Mouse (Mus musculus): Measurements from ENCODE around the gene Wdpcp. TPM values are rescaled to one million over a fixed set of nuclear protein-coding genes. Genes with fewer than 3 reads are reported as not detected.

Gene Wdpcp
- total RNA-seq, 1 experiment from 2014 or later = 5.0 TPM

GRCm38 (mm10) chr11:21566934-21567333, 5.1 kb upstream of the Wdpcp start:
- no peak for ATAC-seq (ENCODE audit: extremely low read depth, insufficient number of reproducible peaks, low FRiP score, poor library complexity, severe bottlenecking)

GRCm38 (mm10) chr11:21567733-21568132, 4.3 kb upstream of the Wdpcp start:
- ATAC-seq (ENCODE audit: extremely low read depth, insufficient number of reproducible peaks, low FRiP score, poor library complexity, severe bottlenecking) = no peak

- no peak; the same call in 1 of the 2 replicates for ATAC-seq (ENCODE audit: extremely low read depth, insufficient number of reproducible peaks, low FRiP score, poor library complexity, severe bottlenecking)
These were observed 3.0 kb upstream of the Wdpcp start for GRCm38 (mm10) chr11:21569002-21569401.

- no peak for ATAC-seq (ENCODE audit: extremely low read depth, insufficient number of reproducible peaks, low FRiP score, poor library complexity, severe bottlenecking)
These were observed 2.5 kb upstream of the Wdpcp start for GRCm38 (mm10) chr11:21569456-21570108.

GRCm38 (mm10) chr11:21570109-21570474, 1.9 kb upstream of the Wdpcp start:
- ATAC-seq (ENCODE audit: extremely low read depth, insufficient number of reproducible peaks, low FRiP score, poor library complexity, severe bottlenecking) = no peak

GRCm38 (mm10) chr11:21570973-21571372, 1.1 kb upstream of the Wdpcp start:
- ATAC-seq (ENCODE audit: extremely low read depth, insufficient number of reproducible peaks, low FRiP score, poor library complexity, severe bottlenecking) = no peak

- no peak for ATAC-seq (ENCODE audit: extremely low read depth, insufficient number of reproducible peaks, low FRiP score, poor library complexity, severe bottlenecking)
These were observed 9.4 kb downstream of the Wdpcp start for GRCm38 (mm10) chr11:21581472-21581871.

- no peak for ATAC-seq (ENCODE audit: extremely low read depth, insufficient number of reproducible peaks, low FRiP score, poor library complexity, severe bottlenecking)
These were observed 11.3 kb downstream of the Wdpcp start for GRCm38 (mm10) chr11:21583286-21583685.

- ATAC-seq (ENCODE audit: extremely low read depth, insufficient number of reproducible peaks, low FRiP score, poor library complexity, severe bottlenecking) = no peak
These were observed 30.5 kb downstream of the Wdpcp start for GRCm38 (mm10) chr11:21602497-21602896.

- ATAC-seq (ENCODE audit: extremely low read depth, insufficient number of reproducible peaks, low FRiP score, poor library complexity, severe bottlenecking) = no peak
These were observed 43.9 kb downstream of the Wdpcp start for GRCm38 (mm10) chr11:21615915-21616314.

GRCm38 (mm10) chr11:21634171-21634907, 62.3 kb downstream of the Wdpcp start:
- ATAC-seq (ENCODE audit: extremely low read depth, insufficient number of reproducible peaks, low FRiP score, poor library complexity, severe bottlenecking) = no peak

- ATAC-seq (ENCODE audit: extremely low read depth, insufficient number of reproducible peaks, low FRiP score, poor library complexity, severe bottlenecking) = no peak
These were observed 66.3 kb downstream of the Wdpcp start for GRCm38 (mm10) chr11:21638341-21638740.

GRCm38 (mm10) chr11:21639534-21639933, 67.5 kb downstream of the Wdpcp start:
- no peak for ATAC-seq (ENCODE audit: extremely low read depth, insufficient number of reproducible peaks, low FRiP score, poor library complexity, severe bottlenecking)

GRCm38 (mm10) chr11:21644231-21644630, 72.2 kb downstream of the Wdpcp start:
- no peak for ATAC-seq (ENCODE audit: extremely low read depth, insufficient number of reproducible peaks, low FRiP score, poor library complexity, severe bottlenecking)

GRCm38 (mm10) chr11:21646136-21646535, 74.1 kb downstream of the Wdpcp start:
- no peak for ATAC-seq (ENCODE audit: extremely low read depth, insufficient number of reproducible peaks, low FRiP score, poor library complexity, severe bottlenecking)

- no peak for ATAC-seq (ENCODE audit: extremely low read depth, insufficient number of reproducible peaks, low FRiP score, poor library complexity, severe bottlenecking)
These were observed 87.0 kb downstream of the Wdpcp start for GRCm38 (mm10) chr11:21658985-21659384.

GRCm38 (mm10) chr11:21677034-21677433, 105.0 kb downstream of the Wdpcp start:
- ATAC-seq (ENCODE audit: extremely low read depth, insufficient number of reproducible peaks, low FRiP score, poor library complexity, severe bottlenecking) = no peak

GRCm38 (mm10) chr11:21688441-21688840, 116.4 kb downstream of the Wdpcp start:
- no peak for ATAC-seq (ENCODE audit: extremely low read depth, insufficient number of reproducible peaks, low FRiP score, poor library complexity, severe bottlenecking)

- ATAC-seq (ENCODE audit: extremely low read depth, insufficient number of reproducible peaks, low FRiP score, poor library complexity, severe bottlenecking) = no peak
These were observed 118.7 kb downstream of the Wdpcp start for GRCm38 (mm10) chr11:21690730-21691129.

- ATAC-seq (ENCODE audit: extremely low read depth, insufficient number of reproducible peaks, low FRiP score, poor library complexity, severe bottlenecking) = no peak
These were observed 122.1 kb downstream of the Wdpcp start for GRCm38 (mm10) chr11:21694087-21694486.

GRCm38 (mm10) chr11:21697642-21698041, 125.6 kb downstream of the Wdpcp start:
- no peak for ATAC-seq (ENCODE audit: extremely low read depth, insufficient number of reproducible peaks, low FRiP score, poor library complexity, severe bottlenecking)
